Comparison of ENCODE assay signal across 9 mouse cellular contexts in the genomic region with DNA sequence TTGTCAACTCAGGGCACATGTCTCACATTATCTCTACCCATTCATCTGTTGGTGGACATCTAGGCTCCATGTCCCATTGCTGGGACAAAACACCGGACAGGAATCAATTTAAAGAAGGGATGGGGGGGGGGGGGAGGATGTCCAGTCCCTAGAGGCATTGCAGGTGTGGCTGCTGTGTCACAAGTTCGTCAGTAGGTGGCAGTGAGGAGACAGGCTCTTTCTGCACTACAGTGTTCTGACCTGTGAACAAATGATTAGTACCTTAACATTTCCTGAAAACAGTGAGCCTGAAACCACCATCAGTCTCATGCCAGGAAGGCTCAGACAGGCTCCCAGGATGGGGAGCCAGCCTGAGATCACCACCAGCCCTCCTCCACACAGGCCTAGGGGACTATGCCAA. TPM values are rescaled to one million over a fixed set of nuclear protein-coding genes. Genes with fewer than 3 reads are reported as not detected.
DNase-seq lines count a peak whose midpoint lies in the region; ATAC-seq and TF ChIP-seq lines count a peak whose summit lies in the region.
"Had no signal": no experiment of that assay in that cellular context is flagged by ENCODE, and none has a peak within 500 bp of the region (broad histone marks: within the 10 kb centered on the region; RNA-seq: fewer than 3 reads in every experiment).

No protein-coding gene starts in this region.

- H3K4me1 ChIP-seq in cerebellum, adult 2 months (ENCODE audit: control insufficient read depth, insufficient read depth, low read length) = no peaks in the 10 kb centered on the region
- H3K4me1 ChIP-seq: liver, embryonic 15.5 days had no signal

- ATAC-seq in common myeloid progenitor, adult 5-6 weeks (replicated peaks; ENCODE audit: low read depth, poor library complexity, severe bottlenecking) = peak; percentile 52
- ATAC-seq in neutrophil, adult 5-6 weeks (ENCODE audit: extremely low read depth, insufficient number of reproducible peaks, low FRiP score, poor library complexity, severe bottlenecking) = peak; percentile 46; the same call in 1 of the 2 replicates

- TF ChIP-seq CTCF in cerebellum, adult 2 months (IDR thresholded peaks at IDR 0.05; ENCODE audit: borderline replicate concordance, insufficient read depth, low read depth, low read length) = peak; percentile 41; the same call in 1 of the 2 replicates
- TF ChIP-seq CTCF in left cerebral cortex, adult 2 months (IDR thresholded peaks at IDR 0.05) = peak; percentile 48

- H3K4me3 ChIP-seq in cerebellum, adult 2 months (replicated peaks; ENCODE audit: insufficient read depth, low read depth, low read length) = no peak overlapping the region
- H3K4me3 ChIP-seq in left cerebral cortex, adult 2 months = no peak overlapping the region
- H3K4me3 ChIP-seq: liver, embryonic 15.5 days had no signal

- H3K27me3 ChIP-seq in cerebellum, adult 2 months (ENCODE audit: control insufficient read depth, insufficient read depth, low read length) = no peaks in the 10 kb centered on the region
- H3K27me3 ChIP-seq: liver, embryonic 15.5 days had no signal

- TF ChIP-seq POLR2A in cerebellum, adult 2 months (IDR thresholded peaks at IDR 0.05; ENCODE audit: borderline replicate concordance, insufficient read depth, low read length) = no peak

- intact Hi-C loops in left cerebral cortex, adult 2 months (cut with DNase I) = loop anchor here (5.0 to 10.0 kb wide), 4 partner anchors 60 to 602 kb away; no protein-coding TSS in a partner anchor
- intact Hi-C loops in left cerebral cortex, postnatal 10 days (cut with DNase I) = loop anchor here (10.0 kb wide), 1 partner anchor 672 kb away; no protein-coding TSS in a partner anchor

- no peak for DNase-seq in cerebellum, adult 2 months
- DNase-seq in cerebellum, adult 8-10 months = no peak
- no peak for DNase-seq in left cerebral cortex, adult 2 months (ENCODE audit: extremely low spot score in 1 of 2, low spot score in 2 of 2)
- DNase-seq in left cerebral cortex, postnatal 10 days (ENCODE audit: extremely low spot score in 1 of 2, low spot score in 2 of 2) = no peak
- no peak for DNase-seq in frontal cortex, postnatal 36 days (ENCODE audit: low spot score in 2 of 2)
- DNase-seq in yolk sac, embryonic 10.5 days (ENCODE audit: low spot score) = no peak

- H3K27ac ChIP-seq in cerebellum, adult 2 months (ENCODE audit: insufficient read depth, low read length) = no peak overlapping the region
- no peak overlapping the region for H3K27ac ChIP-seq in left cerebral cortex, adult 2 months
- H3K27ac ChIP-seq: liver, embryonic 15.5 days had no signal

- WGBS in cerebellum, adult 2 months = 13% methylated on average over 2 of the region's 2 CpGs

RNA-seq across cellular contexts. Expression of a gene that starts 6.8 kb away (rescaled TPM):
- 6.6 and 8.4 TPM in 2 replicates for polyA plus RNA-seq in cerebellum, adult 2 months (2012; rRNA removed)
- total RNA-seq in left cerebral cortex, adult 2 months (2021) = 10 to 100 TPM; 10.9 to 12.1 TPM
- 1 to 10 TPM; 6.5 to 9.7 TPM for total RNA-seq in left cerebral cortex, postnatal 10 days (2021)
- total RNA-seq in common myeloid progenitor, adult 5-6 weeks (2017) = 0.09 TPM in 1 of 2 replicates, not detected in the other
- 0.35 TPM in 1 of 2 replicates, not detected in the other for total RNA-seq in neutrophil, adult 5-6 weeks (2017)

RNA-seq across cellular contexts. Expression of a gene that starts 21.7 kb away (rescaled TPM):
- 0.27 and 0.62 TPM in 2 replicates for polyA plus RNA-seq in cerebellum, adult 2 months (2012; rRNA removed)
- 1 to 10 TPM; 2.8 to 3.2 TPM for total RNA-seq in left cerebral cortex, adult 2 months (2021)
- 1 to 10 TPM; 2.0 to 2.8 TPM for total RNA-seq in left cerebral cortex, postnatal 10 days (2021)
- total RNA-seq in common myeloid progenitor, adult 5-6 weeks (2017) = 82.0 and 95.8 TPM in 2 replicates
- total RNA-seq in neutrophil, adult 5-6 weeks (2017) = 207 and 223 TPM in 2 replicates

Comparison
In these comparisons a context has a peak if more than half of its experiments do, and no peak if none do; other contexts are left out.
1. RNA of a gene that starts 21.7 kb away (total RNA-seq): 207 to 223 TPM in neutrophil, adult 5-6 weeks and 82.0 to 95.8 TPM in common myeloid progenitor, adult 5-6 weeks; 2.8 to 3.2 TPM in left cerebral cortex, adult 2 months and 2.0 to 2.8 TPM in left cerebral cortex, postnatal 10 days; every median in the first group is over 10 times any median in the second.